Mouse (Mus musculus) kidney, embryonic 16.5 days (tissue): ENCODE data around the gene Gm17622. TPM values are rescaled to one million over a fixed set of nuclear protein-coding genes. Genes with fewer than 3 reads are reported as not detected.
A peak's percentile ranks its signal among the peaks of the same experiment; 100 is the strongest.

ENCODE experiments used
- ATAC-seq: fragments of 200-750 bp; cut with Nextera tagmentation; 2 replicates; pipeline ENCODE4 v1.8.0; 2017; ENCODE audit warnings: moderate TSS enrichment; ENCODE audit not compliant: low FRiP score, low TSS enrichment
- H3K27ac ChIP-seq: fragments of 300-500 bp; sonication (generic); 2 replicates; pipeline ENCODE4 v1.5.1; 2014; ENCODE audit warnings: low read length
- H3K27me3 ChIP-seq: fragments of 300-500 bp; sonication (generic); 2 replicates; pipeline ENCODE4 v1.6.1; 2014; ENCODE audit warnings: low read length, control low read depth, mixed read lengths; ENCODE audit not compliant: insufficient read depth
- H3K36me3 ChIP-seq: fragments of 300-500 bp; sonication (generic); 2 replicates; pipeline ENCODE4 v1.6.1; 2014; ENCODE audit warnings: low read length, control low read depth, mixed read lengths; ENCODE audit not compliant: insufficient read depth
- H3K4me1 ChIP-seq: fragments of 300-500 bp; sonication (generic); 2 replicates; pipeline ENCODE4 v1.6.1; 2014; ENCODE audit warnings: low read length, control low read depth, mixed read lengths; ENCODE audit not compliant: insufficient read depth
- H3K4me2 ChIP-seq: fragments of 300-500 bp; sonication (generic); replicated peaks from 2 replicates; pipeline ENCODE4 v1.6.1; 2014; ENCODE audit warnings: low read depth, low read length
- H3K4me3 ChIP-seq: fragments of 300-500 bp; sonication (generic); 2 replicates; pipeline ENCODE4 v1.5.1; 2014; ENCODE audit warnings: mild to moderate bottlenecking, low read length
- H3K9ac ChIP-seq: fragments of 300-500 bp; sonication (generic); replicated peaks from 2 replicates; pipeline ENCODE4 v1.6.1; 2014; ENCODE audit warnings: low read length
- H3K9me3 ChIP-seq: fragments of 300-500 bp; sonication (generic); 2 replicates; pipeline ENCODE4 v1.6.1; 2016; ENCODE audit warnings: low read length, control low read depth
- WGBS: fragments of 180-500 bp; shearing (Covaris S2); extraction: QIAGEN DNeasy Blood & Tissue Kit; methylation state at CpG from one replicate; pipeline ENCODE4 v1.1.7; 2014; 5-methylcytosine and 5-hydroxymethylcytosine counted together
- polyA plus RNA-seq: library from polyadenylated mRNA; unstranded; fragments of >200 nt; fragmentation: Nextera tagmentation; extraction: Ambion mirVana; gene quantifications from 2 replicates; pipeline ENCODE4 v1.2.1, GENCODE M21; 2015

The Gm17622 gene
- polyA plus RNA-seq, result not detected in 2 replicates

GRCm38 (mm10) chr13:96490433-96490832 lies at the start of gene Gm17622:
TSS of gene Gm17622 (plus strand) at chr13:96490733.
- WGBS, result 92% methylated on average over 3 of the region's 3 CpGs
- no peak for ATAC-seq
- Histone ChIP-seq H3K9ac (no peak within 1 kb of the TSS), H3K4me2 (no peak within 1 kb of the TSS), H3K27ac (no peak within 1 kb of the TSS), H3K27me3 (no peaks in the 10 kb centered on the region), H3K36me3 (peaks cover 19% of the 10 kb centered on the region), H3K4me3 (no peak within 1 kb of the TSS), H3K4me1 (no peaks in the 10 kb centered on the region), H3K9me3 (peaks cover 2% of the 10 kb centered on the region; the same call in 1 of the 2 replicates)

DNA sequence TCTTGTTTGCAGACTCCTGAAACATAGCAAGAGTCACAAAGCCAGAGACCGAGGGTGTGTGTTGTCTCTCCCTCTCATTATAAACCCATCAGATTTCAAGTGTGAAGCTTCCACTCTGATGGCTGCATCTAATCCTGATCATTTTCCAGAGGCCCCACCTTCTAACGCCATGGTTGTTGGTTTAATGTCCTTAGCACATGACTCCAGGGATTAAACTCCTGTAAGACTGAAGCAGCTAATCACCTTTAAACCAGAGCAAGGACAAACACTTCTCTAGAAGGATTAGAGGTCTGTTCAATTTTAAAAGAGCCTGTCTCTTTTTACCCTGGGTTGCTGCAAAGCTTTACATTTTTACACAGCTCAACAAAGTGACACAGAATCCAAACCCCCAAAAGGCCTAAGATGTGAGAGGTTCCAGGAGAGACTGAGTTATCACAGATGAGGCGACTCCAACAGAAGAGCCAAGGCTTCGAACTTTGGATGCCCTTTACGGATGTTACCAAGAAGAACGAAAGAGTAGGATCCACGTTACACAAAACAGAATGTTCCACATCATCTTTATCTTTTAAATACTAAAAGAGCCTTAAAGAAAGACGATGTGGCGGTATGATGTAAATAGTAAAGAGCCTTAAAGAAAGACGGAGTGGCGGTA lies 40.2 kb upstream of the Gm17622 start:
- ATAC-seq, result no peak
- WGBS, result 81% methylated on average over 11 of the region's 11 CpGs
- no peaks in the 10 kb centered on the region for H3K9me3 ChIP-seq
- peaks cover 3% of the 10 kb centered on the region; the same call in 1 of the 2 replicates for H3K4me1 ChIP-seq
- H3K4me2 ChIP-seq, result no peak overlapping the region
- peak overlapping the region; percentile 4; the same call in 1 of the 2 replicates for H3K27ac ChIP-seq
- H3K36me3 ChIP-seq, result no peaks in the 10 kb centered on the region
- no peak overlapping the region for H3K4me3 ChIP-seq
- no peak overlapping the region for H3K9ac ChIP-seq
- no peaks in the 10 kb centered on the region for H3K27me3 ChIP-seq

DNA sequence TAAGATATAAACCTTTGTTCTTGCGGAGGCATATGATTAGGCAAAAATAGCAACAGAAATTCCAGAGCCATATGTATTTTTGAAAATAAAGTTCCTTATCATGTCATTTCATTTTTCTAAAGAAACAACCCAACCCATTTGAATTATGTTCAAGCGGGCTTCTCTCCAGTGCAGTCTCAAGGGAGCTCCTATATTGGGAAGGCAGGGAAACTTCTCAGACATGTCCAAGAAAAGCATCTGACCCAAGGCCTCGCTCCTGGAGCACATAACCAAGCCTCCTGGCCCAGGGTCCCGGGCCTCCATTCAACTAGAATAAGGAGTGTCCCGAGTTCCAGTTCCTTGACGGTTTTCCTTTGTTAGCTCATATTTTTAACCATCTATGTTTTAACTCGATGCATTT lies 39.7 kb upstream of the Gm17622 start:
- Histone ChIP-seq H3K4me2 (no peak overlapping the region), H3K27me3 (no peaks in the 10 kb centered on the region), H3K4me1 (peaks cover 3% of the 10 kb centered on the region; the same call in 1 of the 2 replicates), H3K4me3 (no peak overlapping the region), H3K36me3 (no peaks in the 10 kb centered on the region), H3K9me3 (no peaks in the 10 kb centered on the region), H3K9ac (no peak overlapping the region), H3K27ac (no peak overlapping the region)
- no peak; the same call in 1 of the 2 replicates for ATAC-seq
- 76% methylated on average over 7 of the region's 7 CpGs for WGBS

GRCm38 (mm10) chr13:96451386-96452140 lies 39.0 kb upstream of the Gm17622 start:
- Histone ChIP-seq H3K36me3 (no peaks in the 10 kb centered on the region), H3K27ac (peak overlapping the region; percentile 9; the same call in 1 of the 2 replicates), H3K9me3 (no peaks in the 10 kb centered on the region), H3K27me3 (no peaks in the 10 kb centered on the region), H3K4me3 (no peak overlapping the region), H3K4me2 (no peak overlapping the region), H3K9ac (no peak overlapping the region), H3K4me1 (peaks cover 3% of the 10 kb centered on the region; the same call in 1 of the 2 replicates)
- no peak for ATAC-seq
- WGBS, result 84% methylated on average over 11 of the region's 11 CpGs

GRCm38 (mm10) chr13:96452621-96453020 lies 37.9 kb upstream of the Gm17622 start:
- no peak overlapping the region for H3K9ac ChIP-seq
- WGBS, result 94% methylated on average over 3 of the region's 3 CpGs
- no peak overlapping the region for H3K4me3 ChIP-seq
- H3K27me3 ChIP-seq, result no peaks in the 10 kb centered on the region
- H3K27ac ChIP-seq, result no peak overlapping the region
- ATAC-seq, result no peak
- H3K36me3 ChIP-seq, result no peaks in the 10 kb centered on the region
- H3K4me1 ChIP-seq, result peaks cover 3% of the 10 kb centered on the region; the same call in 1 of the 2 replicates
- H3K9me3 ChIP-seq, result no peaks in the 10 kb centered on the region
- no peak overlapping the region for H3K4me2 ChIP-seq

- ATAC-seq, result no peak
- Histone ChIP-seq H3K9me3 (no peaks in the 10 kb centered on the region), H3K27ac (no peak overlapping the region), H3K4me2 (no peak overlapping the region), H3K4me3 (no peak overlapping the region), H3K4me1 (peaks cover 3% of the 10 kb centered on the region; the same call in 1 of the 2 replicates), H3K27me3 (no peaks in the 10 kb centered on the region), H3K36me3 (no peaks in the 10 kb centered on the region), H3K9ac (no peak overlapping the region)
- 85% methylated on average over 3 of the region's 3 CpGs for WGBS
Measured at GRCm38 (mm10) chr13:96454288-96454687, 36.2 kb upstream of the Gm17622 start.

DNA sequence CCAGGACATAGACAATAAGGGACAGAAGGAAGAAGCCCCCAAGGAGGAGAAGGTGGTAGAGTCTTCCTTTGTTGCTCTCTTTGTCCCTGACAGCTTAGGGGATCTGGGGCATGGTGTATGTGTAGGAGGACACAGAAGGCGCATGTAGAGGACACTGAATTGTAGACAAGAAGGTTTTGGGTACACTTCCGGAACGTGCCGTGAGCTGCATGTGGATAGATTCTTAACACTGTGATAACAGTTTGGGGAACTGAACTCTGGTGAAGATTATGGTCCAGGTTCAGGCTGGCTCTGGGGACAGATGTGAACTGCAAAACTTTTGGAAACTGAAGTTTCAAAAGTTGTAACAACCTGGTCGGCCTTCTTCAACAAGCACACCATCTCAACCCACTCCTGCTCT lies 33.0 kb upstream of the Gm17622 start:
- no peak overlapping the region for H3K4me3 ChIP-seq
- no peak overlapping the region for H3K4me2 ChIP-seq
- H3K27ac ChIP-seq, result no peak overlapping the region
- H3K4me1 ChIP-seq, result no peaks in the 10 kb centered on the region
- H3K27me3 ChIP-seq, result no peaks in the 10 kb centered on the region
- H3K36me3 ChIP-seq, result no peaks in the 10 kb centered on the region
- no peaks in the 10 kb centered on the region for H3K9me3 ChIP-seq
- no peak for ATAC-seq
- 87% methylated on average over 5 of the region's 5 CpGs for WGBS
- no peak overlapping the region for H3K9ac ChIP-seq

DNA sequence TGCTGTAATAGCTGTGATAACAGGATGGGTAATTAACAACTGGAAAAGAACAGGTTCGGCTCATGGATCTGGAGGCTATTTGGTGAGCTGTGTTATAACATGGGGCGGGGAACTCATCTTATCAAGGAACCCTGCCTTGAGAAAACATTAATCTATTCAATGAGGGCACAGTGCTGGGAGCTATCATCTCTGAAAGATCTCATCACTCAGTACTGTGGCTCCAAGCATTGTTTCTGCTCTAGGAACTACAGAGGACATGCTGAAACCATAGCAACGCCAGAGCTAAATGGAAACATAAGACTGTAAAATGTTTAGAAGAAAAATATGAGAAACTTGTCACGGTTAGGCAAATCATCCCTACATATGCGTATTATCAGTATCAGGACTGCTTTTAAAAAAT lies 32.5 kb upstream of the Gm17622 start:
- WGBS, result 84% methylated on average over 5 of the region's 5 CpGs
- no peaks in the 10 kb centered on the region for H3K36me3 ChIP-seq
- H3K4me3 ChIP-seq, result no peak overlapping the region
- H3K4me1 ChIP-seq, result no peaks in the 10 kb centered on the region
- H3K27me3 ChIP-seq, result no peaks in the 10 kb centered on the region
- H3K27ac ChIP-seq, result no peak overlapping the region
- ATAC-seq, result no peak
- no peak overlapping the region for H3K4me2 ChIP-seq
- no peaks in the 10 kb centered on the region for H3K9me3 ChIP-seq
- no peak overlapping the region for H3K9ac ChIP-seq

- H3K4me3 ChIP-seq, result no peak overlapping the region
- no peaks in the 10 kb centered on the region for H3K4me1 ChIP-seq
- no peaks in the 10 kb centered on the region for H3K27me3 ChIP-seq
- H3K9ac ChIP-seq, result no peak overlapping the region
- no peak overlapping the region for H3K4me2 ChIP-seq
- 83% methylated on average over 4 of the region's 4 CpGs for WGBS
- H3K36me3 ChIP-seq, result no peaks in the 10 kb centered on the region
- ATAC-seq, result no peak
- no peaks in the 10 kb centered on the region for H3K9me3 ChIP-seq
- H3K27ac ChIP-seq, result no peak overlapping the region
Measured at GRCm38 (mm10) chr13:96458606-96459005, 31.9 kb upstream of the Gm17622 start.

DNA sequence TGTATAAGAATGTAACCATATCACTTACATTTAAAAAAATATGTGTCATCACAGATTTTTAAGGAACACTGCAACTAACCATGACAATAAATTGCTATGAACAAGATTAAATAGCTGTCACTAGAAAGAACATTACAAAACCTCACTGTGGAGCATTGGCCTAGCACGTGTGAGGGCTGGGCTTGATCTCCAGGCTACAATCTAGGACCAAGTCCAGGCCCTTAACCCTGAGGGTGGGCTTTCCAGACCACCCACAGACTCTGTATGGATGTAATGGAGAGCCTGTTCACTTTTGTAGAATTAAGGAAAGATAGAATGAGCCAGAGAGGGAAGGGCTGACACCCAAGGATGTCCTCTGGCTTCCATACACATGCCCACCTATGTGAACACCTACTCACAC lies 27.9 kb upstream of the Gm17622 start:
- no peak overlapping the region for H3K4me2 ChIP-seq
- H3K4me1 ChIP-seq, result no peaks in the 10 kb centered on the region
- no peak for ATAC-seq
- no peaks in the 10 kb centered on the region for H3K27me3 ChIP-seq
- H3K4me3 ChIP-seq, result no peak overlapping the region
- no peaks in the 10 kb centered on the region for H3K36me3 ChIP-seq
- H3K9me3 ChIP-seq, result no peaks in the 10 kb centered on the region
- WGBS, result 56% methylated on average over 1 of the region's 1 CpGs
- no peak overlapping the region for H3K9ac ChIP-seq
- no peak overlapping the region for H3K27ac ChIP-seq
